Mouse (Mus musculus) intestine, embryonic 16.5 days (tissue): Measurements from ENCODE around the gene Nlrp9b. TPM values are rescaled to one million over a fixed set of nuclear protein-coding genes. Genes with fewer than 3 reads are reported as not detected.
"Not testable (repeated sequence)": the region's sequence is repeated elsewhere in the genome, so short reads cannot be mapped to it uniquely, and the experiment has no call there.

Source experiments
- ATAC-seq: fragments of 200-750 bp; cut with Nextera tagmentation; 2 replicates; pipeline ENCODE4 v1.8.0; 2017; ENCODE audit warnings: moderate TSS enrichment, moderate library complexity
- H3K27ac ChIP-seq: fragments of 300-500 bp; sonication (generic); 2 replicates; pipeline ENCODE4 v1.5.1; 2014; ENCODE audit warnings: mild to moderate bottlenecking, low read length
- H3K27me3 ChIP-seq: fragments of 300-500 bp; sonication (generic); replicated peaks from 2 replicates; pipeline ENCODE4 v1.6.1; 2014; ENCODE audit warnings: low read length, control low read depth, mixed read lengths; ENCODE audit not compliant: control insufficient read depth, insufficient read depth
- H3K36me3 ChIP-seq: fragments of 300-500 bp; sonication (generic); 2 replicates; pipeline ENCODE4 v1.6.1; 2014; ENCODE audit warnings: low read length, control low read depth; ENCODE audit not compliant: control insufficient read depth, insufficient read depth
- H3K4me1 ChIP-seq: fragments of 300-500 bp; sonication (generic); 2 replicates; pipeline ENCODE4 v1.6.1; 2014; ENCODE audit warnings: low read length, control low read depth, mixed read lengths; ENCODE audit not compliant: control insufficient read depth, insufficient read depth
- H3K4me2 ChIP-seq: fragments of 300-500 bp; sonication (generic); 2 replicates; pipeline ENCODE4 v1.6.1; 2014; ENCODE audit warnings: low read depth, low read length, control low read depth
- H3K4me3 ChIP-seq: fragments of 300-500 bp; sonication (generic); 2 replicates; pipeline ENCODE4 v1.5.1; 2014; ENCODE audit warnings: mild to moderate bottlenecking, low read length
- H3K9ac ChIP-seq: fragments of 300-500 bp; sonication (generic); 2 replicates; pipeline ENCODE4 v1.6.1; 2014; ENCODE audit warnings: low read depth, low read length
- H3K9me3 ChIP-seq: fragments of 300-500 bp; sonication (generic); 2 replicates; pipeline ENCODE4 v1.6.1; 2016; ENCODE audit warnings: low read length, control low read depth; ENCODE audit not compliant: control insufficient read depth
- WGBS: fragments of 180-500 bp; shearing (Covaris S2); extraction: QIAGEN DNeasy Blood & Tissue Kit; methylation state at CpG from one replicate; pipeline ENCODE4 v1.1.7; 2014; 5-methylcytosine and 5-hydroxymethylcytosine counted together
- polyA plus RNA-seq: library from polyadenylated mRNA; unstranded; fragments of >200 nt; fragmentation: Nextera tagmentation; extraction: Ambion mirVana; gene quantifications from 2 replicates; pipeline ENCODE4 v1.2.1, GENCODE M21; 2015

Nlrp9b gene
- polyA plus RNA-seq, 1 experiment from 2014 or later: 0.75 TPM

DNA sequence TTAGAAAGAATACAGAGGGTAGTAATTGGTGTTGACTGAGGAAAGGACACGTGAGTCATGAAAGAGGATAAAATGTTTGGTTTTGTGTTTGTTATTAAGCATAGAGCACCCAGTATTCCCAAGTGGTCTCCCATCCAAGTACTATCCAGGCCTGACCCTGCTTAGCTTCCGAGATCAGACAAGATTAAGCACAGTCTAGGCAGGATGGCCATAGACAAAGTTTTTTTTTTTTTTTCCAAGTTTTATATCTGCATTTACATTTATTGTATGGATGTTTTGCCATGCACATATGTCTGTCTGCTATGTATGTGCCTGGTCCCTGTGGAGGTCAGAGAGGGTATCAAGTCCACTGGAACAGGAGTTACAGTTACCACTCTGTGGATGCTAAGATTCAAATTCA, 18.7 kb downstream of the Nlrp9b start:
- no peak overlapping the region for H3K4me2 ChIP-seq
- H3K9me3 ChIP-seq: no peaks in the 10 kb centered on the region
- 78% methylated on average over 2 of the region's 2 CpGs for WGBS
- no peaks in the 10 kb centered on the region for H3K4me1 ChIP-seq
- H3K4me3 ChIP-seq: no peak overlapping the region
- ATAC-seq: no peak
- H3K36me3 ChIP-seq: no peaks in the 10 kb centered on the region
- no peak overlapping the region for H3K27ac ChIP-seq
- H3K9ac ChIP-seq: no peak overlapping the region
- H3K27me3 ChIP-seq: no peaks in the 10 kb centered on the region

DNA sequence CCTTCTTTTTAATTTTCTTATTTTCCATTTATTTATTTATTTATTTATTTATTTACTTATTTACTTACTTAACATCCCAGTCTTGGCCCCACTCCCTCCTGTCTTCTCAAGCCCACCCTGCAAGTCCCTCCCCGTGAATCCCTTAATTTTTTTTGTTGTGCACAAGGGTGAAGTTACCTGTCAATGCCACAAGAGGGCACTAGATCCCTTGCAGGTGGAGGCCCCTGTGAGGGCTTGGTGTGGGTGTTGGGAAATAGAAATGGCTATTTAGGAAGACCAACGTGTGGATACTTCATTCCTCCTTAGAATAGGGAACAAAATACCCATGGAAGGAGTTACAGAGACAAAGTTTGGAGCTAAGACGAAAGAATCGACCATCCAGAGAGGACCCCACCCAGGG, 72.8 kb downstream of the Nlrp9b start:
- not testable (repeated sequence) for H3K27me3 ChIP-seq, H3K4me2 ChIP-seq, H3K4me1 ChIP-seq, H3K9ac ChIP-seq, H3K9me3 ChIP-seq, H3K36me3 ChIP-seq, ATAC-seq, H3K27ac ChIP-seq, H3K4me3 ChIP-seq
- WGBS: 69% methylated on average over 4 of the region's 4 CpGs

DNA sequence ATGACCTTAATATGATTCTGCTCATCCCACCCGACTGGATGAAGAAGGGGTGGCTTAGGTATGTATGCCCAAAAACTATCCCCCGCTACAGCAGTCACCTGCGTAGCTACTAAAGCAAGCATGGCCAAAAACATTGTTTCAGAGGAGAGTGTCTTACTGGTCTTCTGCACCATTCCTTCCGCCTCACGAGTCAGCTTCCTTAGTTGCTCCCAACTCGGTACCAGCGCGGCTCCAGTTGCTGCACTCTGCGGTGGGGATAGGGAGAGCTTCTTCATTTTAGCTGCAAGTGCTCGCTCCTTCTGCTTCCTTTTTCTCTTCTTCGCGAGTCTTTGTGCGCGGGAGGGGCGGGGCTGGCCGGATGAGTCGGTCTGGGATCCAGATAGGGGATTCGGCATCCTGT, 86.9 kb downstream of the Nlrp9b start:
- not testable (repeated sequence) for H3K4me3 ChIP-seq, H3K4me2 ChIP-seq, H3K9me3 ChIP-seq, H3K27ac ChIP-seq, H3K36me3 ChIP-seq, H3K4me1 ChIP-seq, H3K9ac ChIP-seq, ATAC-seq, H3K27me3 ChIP-seq
- WGBS: 69% methylated on average over 18 of the region's 18 CpGs

DNA sequence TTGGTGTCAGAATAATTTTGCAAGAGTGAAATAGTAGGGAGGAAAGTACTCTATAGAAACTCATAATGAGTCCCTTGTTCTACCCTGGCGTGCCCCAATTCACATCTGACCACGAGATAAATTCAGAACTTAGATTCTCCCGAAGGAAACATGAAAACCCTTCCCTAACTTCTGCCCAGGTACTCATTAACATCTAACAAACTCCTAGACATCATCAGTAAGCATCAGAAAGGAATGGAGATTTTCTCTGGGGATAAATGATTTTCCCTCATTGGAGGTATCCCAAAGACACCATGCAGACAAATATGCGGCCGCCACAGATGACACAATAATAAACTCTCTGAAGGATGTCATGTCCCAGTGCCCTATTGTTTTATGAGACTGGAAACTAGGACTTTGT, 108.1 kb downstream of the Nlrp9b start, which contains the start of gene Vmn1r91:
Gene Vmn1r91 (plus strand): TSS at position 301 of the 400 bp plus-strand sequence.
- H3K27me3 ChIP-seq, H3K4me2 ChIP-seq, H3K9me3 ChIP-seq, H3K4me3 ChIP-seq, H3K36me3 ChIP-seq, H3K4me1 ChIP-seq, ATAC-seq, H3K9ac ChIP-seq, H3K27ac ChIP-seq: not testable (repeated sequence)
- WGBS: 84% methylated on average over 5 of the region's 5 CpGs

DNA sequence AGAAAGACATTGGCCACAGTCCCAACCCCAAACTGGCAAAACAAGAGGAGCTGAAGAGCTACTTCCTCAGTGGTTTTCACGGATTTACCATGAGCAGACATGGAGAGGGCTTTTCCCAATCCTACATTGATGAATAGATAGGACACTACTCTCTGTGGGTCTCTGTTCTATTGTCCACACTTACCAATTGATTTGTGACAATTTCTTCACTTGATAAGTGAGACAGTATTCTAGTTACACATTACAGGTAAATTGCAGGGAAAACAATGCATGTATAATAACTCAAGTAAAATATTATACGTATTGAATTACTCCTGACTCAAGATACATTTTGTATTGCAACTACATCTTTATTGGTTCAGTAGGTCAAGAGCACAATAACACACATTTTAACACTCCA, 131.2 kb downstream of the Nlrp9b start, which contains the start of gene Gm16442:
Gene Gm16442 (minus strand): TSS at position 101 of the 400 bp plus-strand sequence.
- not testable (repeated sequence) for H3K9ac ChIP-seq, H3K9me3 ChIP-seq, H3K27ac ChIP-seq, H3K4me3 ChIP-seq, H3K4me2 ChIP-seq, H3K4me1 ChIP-seq, H3K27me3 ChIP-seq, ATAC-seq, H3K36me3 ChIP-seq
- no CpG with 5 or more reads among the region's 2 CpGs for WGBS

Other genes starting within 250 kb of the Nlrp9b start
- gene Nectin2, start 241.0 kb upstream of the Nlrp9b start, polyA plus RNA-seq: 143 and 149 TPM in 2 replicates
- 58.7 and 62.7 TPM in 2 replicates for gene Bcam, start 220.4 kb upstream of the Nlrp9b start, polyA plus RNA-seq
- 32.6 and 42.1 TPM in 2 replicates for gene Cblc, start 194.7 kb upstream of the Nlrp9b start, polyA plus RNA-seq
- 15.5 and 15.6 TPM in 2 replicates for gene Bcl3, start 168.7 kb upstream of the Nlrp9b start, polyA plus RNA-seq
- 0.13 and 0.27 TPM in 2 replicates for gene Gm19345, start 139.5 kb upstream of the Nlrp9b start, polyA plus RNA-seq
- gene Ceacam16, start 130.2 kb upstream of the Nlrp9b start, polyA plus RNA-seq: not detected in 2 replicates
- not detected in 2 replicates for gene Ceacam19, start 103.5 kb upstream of the Nlrp9b start, polyA plus RNA-seq
- 13.9 and 16.5 TPM in 2 replicates for gene Pvr, start 70.3 kb upstream of the Nlrp9b start, polyA plus RNA-seq
- gene Igsf23, start 40.7 kb upstream of the Nlrp9b start, polyA plus RNA-seq: 14.7 and 19.1 TPM in 2 replicates
- 3.5 and 6.5 TPM in 2 replicates for gene Ceacam20, start 26.1 kb upstream of the Nlrp9b start, polyA plus RNA-seq
- gene Vmn1r91, start 108.2 kb downstream of the Nlrp9b start, polyA plus RNA-seq: not detected in 2 replicates
- gene Gm16442, start 131.1 kb downstream of the Nlrp9b start, polyA plus RNA-seq: not detected in 2 replicates
- gene Vmn1r93, start 147.6 kb downstream of the Nlrp9b start, polyA plus RNA-seq: not detected in 2 replicates
- gene Vmn1r94, start 176.9 kb downstream of the Nlrp9b start, polyA plus RNA-seq: not detected in 2 replicates
- gene Vmn1r95, start 202.2 kb downstream of the Nlrp9b start, polyA plus RNA-seq: not detected in 2 replicates
- gene Gm6164, start 214.1 kb downstream of the Nlrp9b start, polyA plus RNA-seq: not detected in 2 replicates
- gene Gm4498, start 242.4 kb downstream of the Nlrp9b start, polyA plus RNA-seq: not detected in 2 replicates